Mouse (Mus musculus) cerebellum, adult 9-10 months (tissue): ENCODE results near the gene Cadps2.

Source experiments
- DNase-seq: peaks from one replicate; pipeline ENCODE4 v3.0.0; 2022

Gene Cadps2

DNA sequence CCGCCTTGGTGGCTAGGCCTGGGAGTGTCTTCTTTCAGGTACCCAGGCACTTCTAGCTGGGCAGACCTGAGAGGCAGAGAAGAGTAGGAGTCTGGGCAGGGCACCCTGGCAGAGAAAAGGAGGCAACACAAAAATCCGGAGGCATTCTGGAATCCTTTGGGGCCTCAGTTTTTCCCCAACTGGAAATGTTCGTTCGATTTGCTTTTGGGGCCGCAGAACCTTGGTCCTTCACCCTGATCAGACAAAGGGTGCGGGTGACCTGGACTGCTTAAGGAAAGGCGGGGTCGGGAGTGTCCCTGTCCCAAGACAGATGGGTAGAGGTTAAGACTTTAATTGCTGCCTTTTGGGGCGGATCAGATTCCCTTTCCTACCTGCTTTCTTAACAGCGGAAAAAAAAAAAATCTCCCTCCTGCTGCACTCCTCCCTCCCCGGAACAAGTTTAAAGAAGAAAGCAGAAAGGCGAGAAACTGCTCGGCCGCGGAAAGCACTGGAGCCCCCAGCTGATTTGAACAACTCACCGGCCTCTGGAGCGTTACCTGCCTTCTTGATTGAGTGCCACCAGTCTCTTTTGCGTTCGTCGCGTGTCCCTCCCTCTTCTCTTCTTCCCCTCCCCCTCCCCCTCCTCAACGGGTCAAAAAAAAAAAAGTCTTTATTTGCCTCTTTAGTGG is 588.8 kb downstream of the Cadps2 start:
- DNase-seq, result no peak

GRCm38 (mm10) chr6:23249616-23250287 is 589.5 kb downstream of the Cadps2 start:
- DNase-seq, result no peak

- no peak for DNase-seq
Observed at GRCm38 (mm10) chr6:23249053-23249401, 590.2 kb downstream of the Cadps2 start.

DNA sequence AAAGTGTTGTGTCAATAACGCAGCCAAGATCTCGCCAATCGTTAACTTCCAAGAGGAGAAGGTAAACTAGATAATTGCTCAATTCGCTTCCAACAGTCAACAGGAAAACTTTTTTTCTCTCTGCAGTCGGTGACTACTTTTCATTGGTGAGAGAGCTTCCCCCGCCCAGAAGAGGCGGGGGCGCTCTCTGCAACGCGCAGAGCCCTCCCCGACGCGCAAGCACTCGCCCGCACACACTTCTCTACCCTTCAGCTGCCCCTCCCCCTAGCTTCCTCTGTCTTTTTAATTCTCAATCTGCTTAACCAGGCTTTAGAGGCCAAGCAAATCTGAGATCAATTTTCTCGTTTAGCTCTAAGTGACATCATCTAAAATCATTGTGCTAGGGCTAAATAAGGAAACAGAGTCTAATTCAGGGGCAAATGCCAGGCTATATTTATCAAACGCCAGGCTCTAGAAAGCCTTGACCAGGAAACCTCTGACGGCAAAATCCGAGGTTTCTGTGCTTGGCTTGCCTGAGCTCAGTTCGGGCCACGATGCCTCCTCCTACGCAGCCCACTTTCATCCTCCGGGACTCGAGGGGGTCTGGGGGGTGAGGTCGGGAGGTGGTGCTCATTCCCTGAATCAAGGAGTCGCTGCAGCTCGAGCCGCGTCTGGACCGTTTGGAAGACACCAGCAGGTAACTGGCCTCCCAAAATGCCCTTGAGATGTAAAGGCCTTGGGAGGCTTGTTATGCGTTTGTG is 590.7 kb downstream of the Cadps2 start, which contains the start of gene Fezf1:
Gene Fezf1 (minus strand): TSS at position 50 of the 740 bp plus-strand sequence.
- no peak for DNase-seq

DNA sequence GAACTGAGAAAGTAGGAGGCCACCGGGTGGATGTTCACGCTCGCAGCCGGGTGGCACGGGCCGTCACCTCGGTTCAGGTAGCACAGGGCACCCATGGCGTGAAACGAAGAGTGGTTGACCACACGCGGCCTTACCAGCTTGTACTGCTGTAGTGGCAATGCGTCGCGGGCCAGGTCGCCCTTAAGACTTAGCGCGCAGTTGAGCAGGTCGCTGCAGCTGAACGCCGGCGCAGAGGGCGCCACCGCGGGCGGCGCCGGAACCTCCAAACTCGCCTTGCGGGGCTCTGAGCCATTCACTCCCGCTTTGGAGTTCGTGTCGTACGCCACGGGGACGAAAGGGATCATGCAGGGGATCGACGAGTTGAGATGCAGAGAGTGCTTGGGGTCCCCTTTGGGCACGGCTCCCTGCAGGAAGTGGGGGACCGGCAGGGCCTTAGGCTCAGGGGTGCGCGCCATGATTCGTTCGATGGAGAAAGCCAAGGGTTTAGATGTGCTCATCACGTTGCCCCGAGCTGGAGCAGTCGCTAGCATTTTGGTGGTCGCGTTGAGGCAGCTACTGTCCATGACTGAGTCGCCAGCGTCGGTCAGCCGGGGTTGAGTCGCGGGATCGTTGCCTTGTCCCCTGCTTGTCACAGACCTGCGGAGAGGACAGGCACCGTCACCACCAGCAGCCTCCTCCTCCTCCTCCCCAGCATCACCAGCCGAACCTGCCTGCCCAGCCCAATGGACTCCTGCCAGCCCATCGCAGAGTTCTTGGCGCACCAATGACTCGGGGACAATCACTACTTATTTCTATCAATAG is 591.5 kb downstream of the Cadps2 start:
- no peak for DNase-seq

- DNase-seq, result no peak
Observed at GRCm38 (mm10) chr6:23246790-23247511, 592.3 kb downstream of the Cadps2 start.

GRCm38 (mm10) chr6:23246061-23246789 is 593.0 kb downstream of the Cadps2 start:
- no peak for DNase-seq

DNA sequence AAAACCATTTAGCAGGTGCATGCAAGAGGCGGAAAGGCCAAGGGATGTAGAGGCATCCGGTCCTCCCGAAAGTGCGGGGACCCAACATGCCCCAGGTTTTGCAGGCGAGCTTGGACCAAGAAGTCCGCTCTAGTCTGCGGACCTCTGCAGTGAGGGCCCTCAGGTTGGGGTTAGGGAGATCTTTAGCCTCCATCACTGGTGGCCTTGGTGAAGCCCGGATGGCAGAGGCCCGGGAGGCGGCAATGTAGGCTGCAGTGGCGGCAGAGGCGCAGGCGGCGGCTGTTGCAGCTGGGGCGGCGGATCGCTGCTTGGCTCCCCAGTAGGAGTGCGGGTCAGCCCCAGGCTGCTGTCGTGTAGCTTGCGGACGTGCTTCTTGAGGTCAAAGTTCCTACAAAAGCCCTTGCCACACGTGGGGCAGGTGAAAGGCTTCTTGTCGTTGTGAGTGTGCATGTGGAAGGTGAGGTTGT is 593.6 kb downstream of the Cadps2 start:
- no peak for DNase-seq

DNA sequence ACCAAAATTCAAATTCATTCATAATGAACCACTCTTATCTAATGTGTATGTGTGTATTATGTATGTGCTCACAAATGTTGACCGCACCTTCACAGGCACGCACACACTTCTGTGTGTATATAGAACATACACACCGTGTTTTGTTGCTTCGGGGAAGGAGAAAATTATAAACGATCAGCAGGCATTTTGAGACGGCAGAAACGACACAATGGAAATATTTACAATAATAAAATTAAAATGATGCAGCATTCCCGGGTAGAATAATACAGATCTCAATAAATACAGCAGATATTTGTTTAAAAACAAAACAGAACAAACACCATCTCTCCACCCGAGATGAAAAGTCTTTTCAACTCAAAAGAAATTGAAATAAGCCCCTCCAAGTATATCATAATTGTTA is 594.1 kb downstream of the Cadps2 start:
- DNase-seq, result no peak

- no peak for DNase-seq
Observed at GRCm38 (mm10) chr6:23243821-23244760, 595.1 kb downstream of the Cadps2 start.
